ENCODE assay signal across 29 mouse cellular contexts in genomic region chr4:153023711-153024110, GRCm38 (mm10).
DNase-seq lines count a peak whose midpoint lies in the region; ATAC-seq and TF ChIP-seq lines count a peak whose summit lies in the region.
"Had no signal": no experiment of that assay in that cellular context is flagged by ENCODE, and none has a peak within 500 bp of the region (broad histone marks: within the 10 kb centered on the region; RNA-seq: fewer than 3 reads in every experiment).

No protein-coding gene starts in this region.

- no peaks in the 10 kb centered on the region for H3K4me1 ChIP-seq in kidney, postnatal 0 days (replicated peaks; ENCODE audit: insufficient read depth, low read length)
- H3K4me1 ChIP-seq in lung, embryonic 15.5 days, result no peaks in the 10 kb centered on the region
- H3K4me1 ChIP-seq: embryonic facial prominence, embryonic 12.5 days; liver, embryonic 12.5 days; megakaryocyte, embryonic 14.5 days had no signal

- H3K27me3 ChIP-seq in kidney, postnatal 0 days (ENCODE audit: insufficient read depth, low read length), result no peaks in the 10 kb centered on the region
- no peaks in the 10 kb centered on the region for H3K27me3 ChIP-seq in lung, embryonic 15.5 days
- H3K27me3 ChIP-seq: CH12.LX; embryonic facial prominence, embryonic 12.5 days; forebrain, embryonic 15.5 days; liver, embryonic 12.5 days; megakaryocyte, embryonic 14.5 days had no signal

- H3K4me3 ChIP-seq in kidney, postnatal 0 days (replicated peaks; ENCODE audit: low read depth, low read length), result no peak overlapping the region
- no peak overlapping the region for H3K4me3 ChIP-seq in lung, embryonic 15.5 days
- H3K4me3 ChIP-seq: embryonic facial prominence, embryonic 12.5 days; forebrain, embryonic 10.5 days; forebrain, embryonic 15.5 days; gastrocnemius, adult 2 months; liver, embryonic 12.5 days; megakaryocyte, embryonic 14.5 days had no signal

- DNase-seq in adrenal gland, adult 2 months, result peak; percentile 3
- no peak for DNase-seq in adrenal gland, adult 18-20 months (ENCODE audit: low spot score in 2 of 2)
- peak; percentile 61 for DNase-seq in kidney, postnatal 0 days (ENCODE audit: low spot score)
- DNase-seq in kidney, adult 9 months, result no peak
- no peak for DNase-seq in lung, adult 18-20 months
- no peak for DNase-seq in cerebellum, postnatal 10 days
- DNase-seq: adrenal gland, postnatal 14 days; cerebellum, adult 11 months; cerebellum, adult 9-10 months; embryo, embryonic 11 days; gastrocnemius, adult 2 months; gastrocnemius, postnatal 36 days; layer of hippocampus, postnatal 36 days; left cerebral cortex, postnatal 4 days; liver, postnatal 0 days; midbrain, embryonic 14.5 days; thymus, adult 2 months; thymus, postnatal 36 days had no signal

- no peak overlapping the region for H3K27ac ChIP-seq in kidney, postnatal 0 days
- no peak overlapping the region for H3K27ac ChIP-seq in lung, embryonic 15.5 days
- H3K27ac ChIP-seq: embryonic facial prominence, embryonic 12.5 days; forebrain, embryonic 10.5 days; forebrain, embryonic 15.5 days; gastrocnemius, adult 2 months; hindbrain, embryonic 14.5 days; liver, embryonic 12.5 days had no signal

- no peak overlapping the region for H3K4me2 ChIP-seq in kidney, postnatal 0 days (ENCODE audit: low read length)
- H3K4me2 ChIP-seq in lung, embryonic 15.5 days, result no peak overlapping the region
- H3K4me2 ChIP-seq: embryonic facial prominence, embryonic 12.5 days; forebrain, embryonic 15.5 days; heart, embryonic 11.5 days; hindbrain, embryonic 14.5 days; liver, embryonic 12.5 days had no signal

- no peak overlapping the region for H3K9ac ChIP-seq in kidney, postnatal 0 days (ENCODE audit: low read depth, low read length)
- no peak overlapping the region for H3K9ac ChIP-seq in lung, embryonic 15.5 days
- H3K9ac ChIP-seq: embryonic facial prominence, embryonic 12.5 days; forebrain, embryonic 15.5 days; hindbrain, embryonic 14.5 days; liver, embryonic 12.5 days; liver, postnatal 0 days had no signal

- H3K9me3 ChIP-seq in kidney, postnatal 0 days (replicated peaks; ENCODE audit: low read length), result no peaks in the 10 kb centered on the region
- no peaks in the 10 kb centered on the region for H3K9me3 ChIP-seq in lung, embryonic 15.5 days
- H3K9me3 ChIP-seq: embryonic facial prominence, embryonic 12.5 days; forebrain, embryonic 10.5 days; forebrain, embryonic 15.5 days had no signal

- no peaks in the 10 kb centered on the region for H3K36me3 ChIP-seq in kidney, postnatal 0 days (ENCODE audit: insufficient read depth, low read length)
- no peaks in the 10 kb centered on the region for H3K36me3 ChIP-seq in lung, embryonic 15.5 days
- H3K36me3 ChIP-seq: embryonic facial prominence, embryonic 12.5 days; forebrain, embryonic 10.5 days; forebrain, embryonic 15.5 days; liver, embryonic 12.5 days had no signal

- no peak for TF ChIP-seq CTCF in kidney, postnatal 0 days (IDR thresholded peaks at IDR 0.05; ENCODE audit: low read depth)

- no peak; the same call in 1 of the 2 replicates for ATAC-seq in kidney, postnatal 0 days (replicated peaks; ENCODE audit: low FRiP score, low read depth)
- ATAC-seq in lung, embryonic 15.5 days (ENCODE audit: borderline replicate concordance, extremely low read depth, low FRiP score, low TSS enrichment), result peak; percentile 66; the same call in 1 of the 2 replicates
- no peak for ATAC-seq in erythroblast, adult 5-6 weeks (replicated peaks; ENCODE audit: low FRiP score, poor library complexity, severe bottlenecking)
- ATAC-seq: forebrain, embryonic 15.5 days; intestine, postnatal 0 days; liver, embryonic 12.5 days; liver, postnatal 0 days had no signal

Comparison
In these comparisons a context has a peak if more than half of its experiments do, and no peak if none do; other contexts are left out.
1. DNase-seq: peak in adrenal gland, adult 2 months (single experiment) and kidney, postnatal 0 days (single experiment); none in adrenal gland, adult 18-20 months (0 of 2), kidney, adult 9 months (single experiment), lung, adult 18-20 months (0 of 2) and cerebellum, postnatal 10 days (0 of 2).